Mouse (Mus musculus) intestine, embryonic 16.5 days (tissue): ENCODE results near the gene Olfr329-ps. TPM values are rescaled to one million over a fixed set of nuclear protein-coding genes. Genes with fewer than 3 reads are reported as not detected.
"Not testable (repeated sequence)": the region's sequence is repeated elsewhere in the genome, so short reads cannot be mapped to it uniquely, and the experiment has no call there.

ENCODE experiments used
- ATAC-seq: fragments of 200-750 bp; cut with Nextera tagmentation; 2 replicates; pipeline ENCODE4 v1.8.0; 2017; ENCODE audit warnings: moderate TSS enrichment, moderate library complexity
- H3K27ac ChIP-seq: fragments of 300-500 bp; sonication (generic); 2 replicates; pipeline ENCODE4 v1.5.1; 2014; ENCODE audit warnings: mild to moderate bottlenecking, low read length
- H3K27me3 ChIP-seq: fragments of 300-500 bp; sonication (generic); replicated peaks from 2 replicates; pipeline ENCODE4 v1.6.1; 2014; ENCODE audit warnings: low read length, control low read depth, mixed read lengths; ENCODE audit not compliant: control insufficient read depth, insufficient read depth
- H3K36me3 ChIP-seq: fragments of 300-500 bp; sonication (generic); 2 replicates; pipeline ENCODE4 v1.6.1; 2014; ENCODE audit warnings: low read length, control low read depth; ENCODE audit not compliant: control insufficient read depth, insufficient read depth
- H3K4me1 ChIP-seq: fragments of 300-500 bp; sonication (generic); 2 replicates; pipeline ENCODE4 v1.6.1; 2014; ENCODE audit warnings: low read length, control low read depth, mixed read lengths; ENCODE audit not compliant: control insufficient read depth, insufficient read depth
- H3K4me2 ChIP-seq: fragments of 300-500 bp; sonication (generic); 2 replicates; pipeline ENCODE4 v1.6.1; 2014; ENCODE audit warnings: low read depth, low read length, control low read depth
- H3K4me3 ChIP-seq: fragments of 300-500 bp; sonication (generic); 2 replicates; pipeline ENCODE4 v1.5.1; 2014; ENCODE audit warnings: mild to moderate bottlenecking, low read length
- H3K9ac ChIP-seq: fragments of 300-500 bp; sonication (generic); 2 replicates; pipeline ENCODE4 v1.6.1; 2014; ENCODE audit warnings: low read depth, low read length
- H3K9me3 ChIP-seq: fragments of 300-500 bp; sonication (generic); 2 replicates; pipeline ENCODE4 v1.6.1; 2016; ENCODE audit warnings: low read length, control low read depth; ENCODE audit not compliant: control insufficient read depth
- WGBS: fragments of 180-500 bp; shearing (Covaris S2); extraction: QIAGEN DNeasy Blood & Tissue Kit; methylation state at CpG from one replicate; pipeline ENCODE4 v1.1.7; 2014; 5-methylcytosine and 5-hydroxymethylcytosine counted together
- polyA plus RNA-seq: library from polyadenylated mRNA; unstranded; fragments of >200 nt; fragmentation: Nextera tagmentation; extraction: Ambion mirVana; gene quantifications from 2 replicates; pipeline ENCODE4 v1.2.1, GENCODE M21; 2015

Olfr329-ps gene
- not detected in 2 replicates for polyA plus RNA-seq

- 82% methylated on average over 5 of the region's 5 CpGs for WGBS
- ATAC-seq, result no peak
Observed at GRCm38 (mm10) chr11:58546322-58546721, at the start of gene Olfr329-ps. TSS of gene Olfr329-ps (minus strand) at chr11:58546422.

GRCm38 (mm10) chr11:58594814-58595213 lies 48.6 kb upstream of the Olfr329-ps start, which contains the start of gene Olfr324:
TSS of gene Olfr324 (plus strand) at chr11:58595114.
- Histone ChIP-seq H3K27me3 (no peaks in the 10 kb centered on the region), H3K27ac (no peak within 1 kb of the TSS), H3K9me3 (no peaks in the 10 kb centered on the region), H3K4me2 (no peak within 1 kb of the TSS), H3K36me3 (no peaks in the 10 kb centered on the region), H3K4me3 (no peak within 1 kb of the TSS), H3K4me1 (no peaks in the 10 kb centered on the region), H3K9ac (no peak within 1 kb of the TSS)
- 86% methylated on average over 6 of the region's 6 CpGs for WGBS
- no peak for ATAC-seq

More at GRCm38 (mm10) chr11:58546322-58546721, at the start of gene Olfr329-ps:
- H3K36me3 ChIP-seq, result no peaks in the 10 kb centered on the region
- H3K9me3 ChIP-seq, result no peaks in the 10 kb centered on the region
- H3K27me3 ChIP-seq, result no peaks in the 10 kb centered on the region
- H3K27ac ChIP-seq, result no peak within 1 kb of the TSS
- H3K9ac ChIP-seq, result no peak within 1 kb of the TSS
- H3K4me1 ChIP-seq, result no peaks in the 10 kb centered on the region
- no peak within 1 kb of the TSS for H3K4me2 ChIP-seq
- H3K4me3 ChIP-seq, result no peak within 1 kb of the TSS

GRCm38 (mm10) chr11:58588620-58589250 lies 42.5 kb upstream of the Olfr329-ps start:
- H3K4me1 ChIP-seq, result no peaks in the 10 kb centered on the region
- H3K4me3 ChIP-seq, result no peak overlapping the region
- H3K9ac ChIP-seq, result no peak overlapping the region
- no peaks in the 10 kb centered on the region for H3K27me3 ChIP-seq
- WGBS, result 58% methylated on average over 3 of the region's 3 CpGs
- no peaks in the 10 kb centered on the region for H3K36me3 ChIP-seq
- no peaks in the 10 kb centered on the region for H3K9me3 ChIP-seq
- no peak overlapping the region for H3K27ac ChIP-seq
- ATAC-seq, result no peak
- H3K4me2 ChIP-seq, result no peak overlapping the region

- WGBS, result 76% methylated on average over 7 of the region's 7 CpGs
- no peak overlapping the region for H3K4me3 ChIP-seq
- H3K36me3 ChIP-seq, result no peaks in the 10 kb centered on the region
- H3K4me1 ChIP-seq, result no peaks in the 10 kb centered on the region
- no peak overlapping the region for H3K27ac ChIP-seq
- H3K4me2 ChIP-seq, result no peak overlapping the region
- no peaks in the 10 kb centered on the region for H3K9me3 ChIP-seq
- H3K27me3 ChIP-seq, result no peaks in the 10 kb centered on the region
- no peak for ATAC-seq
- no peak overlapping the region for H3K9ac ChIP-seq
Observed at GRCm38 (mm10) chr11:58587898-58588348, 41.7 kb upstream of the Olfr329-ps start.

- Histone ChIP-seq H3K4me1 (no peaks in the 10 kb centered on the region), H3K27me3 (no peaks in the 10 kb centered on the region), H3K4me3 (no peak overlapping the region), H3K36me3 (no peaks in the 10 kb centered on the region), H3K9me3 (no peaks in the 10 kb centered on the region), H3K9ac (no peak overlapping the region), H3K4me2 (no peak overlapping the region), H3K27ac (no peak overlapping the region)
- 71% methylated on average over 8 of the region's 8 CpGs for WGBS
- ATAC-seq, result no peak
Observed at GRCm38 (mm10) chr11:58578636-58579035, 32.4 kb upstream of the Olfr329-ps start.

GRCm38 (mm10) chr11:58577430-58577829 lies 31.2 kb upstream of the Olfr329-ps start, which contains the start of gene Olfr325:
TSS of gene Olfr325 (plus strand) at chr11:58577730.
- Histone ChIP-seq H3K36me3 (no peaks in the 10 kb centered on the region), H3K9ac (no peak within 1 kb of the TSS), H3K27ac (no peak within 1 kb of the TSS), H3K4me3 (no peak within 1 kb of the TSS), H3K9me3 (no peaks in the 10 kb centered on the region), H3K4me2 (no peak within 1 kb of the TSS), H3K4me1 (no peaks in the 10 kb centered on the region), H3K27me3 (no peaks in the 10 kb centered on the region)
- WGBS, result 75% methylated on average over 1 of the region's 1 CpGs
- no peak for ATAC-seq

- H3K4me3 ChIP-seq, result no peak within 1 kb of the TSS
- H3K27ac ChIP-seq, result no peak within 1 kb of the TSS
- no peaks in the 10 kb centered on the region for H3K9me3 ChIP-seq
- H3K27me3 ChIP-seq, result no peaks in the 10 kb centered on the region
- no peak within 1 kb of the TSS for H3K9ac ChIP-seq
- H3K4me2 ChIP-seq, result no peak within 1 kb of the TSS
- no peaks in the 10 kb centered on the region for H3K36me3 ChIP-seq
- no peak for ATAC-seq
- 61% methylated on average over 5 of the region's 5 CpGs for WGBS
- no peaks in the 10 kb centered on the region for H3K4me1 ChIP-seq
Observed at GRCm38 (mm10) chr11:58570405-58570804, 24.2 kb upstream of the Olfr329-ps start, which contains the start of gene Olfr224. TSS of gene Olfr224 (minus strand) at chr11:58570553.

GRCm38 (mm10) chr11:58555536-58555935 lies 9.3 kb upstream of the Olfr329-ps start, which contains the start of gene Olfr328:
TSS of gene Olfr328 (minus strand) at chr11:58555636.
- no peak for ATAC-seq

GRCm38 (mm10) chr11:58534736-58535135 lies 11.5 kb downstream of the Olfr329-ps start, which contains the start of gene Olfr330:
TSS of gene Olfr330 (minus strand) at chr11:58534836.
- H3K4me3 ChIP-seq, H3K27ac ChIP-seq: not testable (repeated sequence)

More at GRCm38 (mm10) chr11:58555536-58555935, 9.3 kb upstream of the Olfr329-ps start, which contains the start of gene Olfr328:
- Histone ChIP-seq H3K27ac (no peak within 1 kb of the TSS), H3K4me1 (no peaks in the 10 kb centered on the region), H3K36me3 (no peaks in the 10 kb centered on the region), H3K9ac (no peak within 1 kb of the TSS), H3K9me3 (no peaks in the 10 kb centered on the region), H3K27me3 (no peaks in the 10 kb centered on the region), H3K4me3 (no peak within 1 kb of the TSS), H3K4me2 (no peak within 1 kb of the TSS)
- 84% methylated on average over 1 of the region's 1 CpGs for WGBS

More at GRCm38 (mm10) chr11:58534736-58535135, 11.5 kb downstream of the Olfr329-ps start, which contains the start of gene Olfr330:
- not testable (repeated sequence) for H3K4me2 ChIP-seq, H3K9ac ChIP-seq, H3K27me3 ChIP-seq, H3K36me3 ChIP-seq, H3K9me3 ChIP-seq, ATAC-seq, H3K4me1 ChIP-seq
